Mouse (Mus musculus) left cerebral cortex, postnatal 4 days (tissue): ENCODE measurements around the gene Rer1. TPM values are rescaled to one million over a fixed set of nuclear protein-coding genes. Genes with fewer than 3 reads are reported as not detected.
A peak's percentile ranks its signal among the peaks of the same experiment; 100 is the strongest.

Experiments used
- DNase-seq: peaks from one replicate; pipeline ENCODE4 v3.0.0-alpha.2; 2022
- intact Hi-C: fragments of 180-260 bp; cut with DNase I; formaldehyde crosslinking; loops from one replicate; pipeline ENCODE4 v1.15.1; 2025
- total RNA-seq, 2 experiments: library from RNA; stranded (reverse); gene quantifications; 2 replicates each; pipeline ENCODE4 v1.2.3; 2021

Rer1 gene
- total RNA-seq, 2 experiments from 2014 or later = 65.1 to 67.9 TPM

GRCm38 (mm10) chr4:155117396-155117978, 31.3 kb upstream of the Rer1 start:
- intact Hi-C loops = no loop called here
- DNase-seq = no peak

- no peak for DNase-seq
- intact Hi-C loops = no loop called here
Observed at GRCm38 (mm10) chr4:155116607-155117006, 30.4 kb upstream of the Rer1 start.

GRCm38 (mm10) chr4:155113766-155114410, 27.7 kb upstream of the Rer1 start:
- DNase-seq = no peak
- intact Hi-C loops = no loop called here

- DNase-seq = no peak
- intact Hi-C loops = no loop called here
Observed at GRCm38 (mm10) chr4:155109471-155109870, 23.3 kb upstream of the Rer1 start.

GRCm38 (mm10) chr4:155107886-155108285, 21.7 kb upstream of the Rer1 start:
- no peak for DNase-seq
- intact Hi-C loops = no loop called here

GRCm38 (mm10) chr4:155098572-155098971, 12.4 kb upstream of the Rer1 start:
- DNase-seq = no peak
- intact Hi-C loops = no loop called here

- DNase-seq = no peak
- intact Hi-C loops = no loop called here
Observed at GRCm38 (mm10) chr4:155097452-155097851, 11.3 kb upstream of the Rer1 start.

GRCm38 (mm10) chr4:155095967-155096366, 9.8 kb upstream of the Rer1 start:
- intact Hi-C loops = loop anchor here (1.0 kb wide), 1 partner anchor 153 kb away; the partner anchor contains the start of gene Faap20
- DNase-seq = no peak

GRCm38 (mm10) chr4:155095238-155095900, 9.2 kb upstream of the Rer1 start:
- intact Hi-C loops = loop anchor here (1.0 kb wide), 1 partner anchor 154 kb away; the partner anchor contains the start of gene Faap20
- peak; percentile 92 for DNase-seq

- DNase-seq = peak; percentile 44
- intact Hi-C loops = no loop called here
Observed at GRCm38 (mm10) chr4:155094565-155094964, 8.4 kb upstream of the Rer1 start.

- DNase-seq = no peak
- intact Hi-C loops = no loop called here
Observed at GRCm38 (mm10) chr4:155093431-155094149, 7.4 kb upstream of the Rer1 start.

- intact Hi-C loops = no loop called here
- no peak for DNase-seq
Observed at GRCm38 (mm10) chr4:155092718-155093430, 6.7 kb upstream of the Rer1 start.

- DNase-seq = no peak
- intact Hi-C loops = no loop called here
Observed at GRCm38 (mm10) chr4:155090688-155091449, 4.7 kb upstream of the Rer1 start.

GRCm38 (mm10) chr4:155090147-155090546, 4.0 kb upstream of the Rer1 start:
- DNase-seq = no peak
- intact Hi-C loops = no loop called here

GRCm38 (mm10) chr4:155089241-155089640, 3.1 kb upstream of the Rer1 start:
- DNase-seq = no peak
- intact Hi-C loops = no loop called here

- no peak for DNase-seq
- intact Hi-C loops = no loop called here
Observed at GRCm38 (mm10) chr4:155085206-155086107, 725 bp downstream of the Rer1 start.

- intact Hi-C loops = no loop called here
- no peak for DNase-seq
Observed at GRCm38 (mm10) chr4:155084351-155084750, 1.8 kb downstream of the Rer1 start.

GRCm38 (mm10) chr4:155083553-155083952, 2.6 kb downstream of the Rer1 start:
- no peak for DNase-seq
- intact Hi-C loops = no loop called here

- intact Hi-C loops = no loop called here
- no peak for DNase-seq
Observed at GRCm38 (mm10) chr4:155079666-155080065, 6.5 kb downstream of the Rer1 start.
